ENCODE assay signal across 9 mouse cellular contexts in genomic region chr11:94732773-94733172, GRCm38 (mm10). TPM values are rescaled to one million over a fixed set of nuclear protein-coding genes. Genes with fewer than 3 reads are reported as not detected.
DNase-seq lines count a peak whose midpoint lies in the region; ATAC-seq and TF ChIP-seq lines count a peak whose summit lies in the region.
"Had no signal": no experiment of that assay in that cellular context is flagged by ENCODE, and none has a peak within 500 bp of the region (broad histone marks: within the 10 kb centered on the region; RNA-seq: fewer than 3 reads in every experiment).

No protein-coding gene starts in this region.

- intact Hi-C loops in gastrocnemius, adult 2 months (cut with DNase I) = loop anchor here (10.0 kb wide), 1 partner anchor 52 kb away; the partner anchor contains the start of gene Tmem92

- peak; percentile 41 for TF ChIP-seq CTCF in gastrocnemius, adult 2 months (IDR thresholded peaks at IDR 0.05)

- H3K4me3 ChIP-seq in gastrocnemius, adult 2 months = no peak overlapping the region

- no peak for ATAC-seq in inflammation-experienced regulatory T-cells, adult 6 months

- DNase-seq in gastrocnemius, adult 2 months = no peak
- DNase-seq in gastrocnemius, postnatal 4 days (ENCODE audit: low spot score in 2 of 2) = no peak
- peak; percentile 29 for DNase-seq in 416B (ENCODE audit: low read depth)
- DNase-seq in adrenal gland, adult 2 months = peak; percentile 64
- peak; percentile 51 to 54 for DNase-seq in kidney, adult 8-10 months
- DNase-seq in retina, embryonic 14.5 days (ENCODE audit: low spot score) = peak; percentile 47
- no peak for DNase-seq in cerebellum, postnatal 4 days (ENCODE audit: low spot score in 2 of 2)

- H3K27ac ChIP-seq in gastrocnemius, adult 2 months = no peak overlapping the region

RNA-seq across cellular contexts. Expression of gene Cdc34b, which starts 8.8 kb away (rescaled TPM):
- 1 to 10 TPM in 1 of 2 experiments, under 1 TPM in 1; 0.82 to 1.3 TPM for total RNA-seq in gastrocnemius, adult 2 months (2021)
- 1 to 10 TPM in 1 of 2 experiments, under 1 TPM in 1; 0.98 to 1.3 TPM for total RNA-seq in gastrocnemius, postnatal 4 days (2021)
- total RNA-seq in adrenal gland, adult 2 months (2021) = under 1 TPM; 0.31 to 0.40 TPM
- polyA plus RNA-seq in adrenal gland, adult 2 months (2012; rRNA removed) = 0.10 and 0.55 TPM in 2 replicates
- under 1 TPM in 1 of 3 experiments, not detected in 2; 0.42 TPM for polyA plus RNA-seq in inflammation-experienced regulatory T-cells, adult 6 months (2017; shearing (Covaris generic))

RNA-seq across cellular contexts. Expression of gene Gm11541, which starts 28.5 kb away (rescaled TPM):
- not detected for total RNA-seq in gastrocnemius, adult 2 months (2021)
- total RNA-seq in gastrocnemius, postnatal 4 days (2021) = not detected
- total RNA-seq in adrenal gland, adult 2 months (2021) = not detected
- polyA plus RNA-seq in adrenal gland, adult 2 months (2012; rRNA removed) = not detected in 2 replicates
- not detected for polyA plus RNA-seq in inflammation-experienced regulatory T-cells, adult 6 months (2017; shearing (Covaris generic))
- total RNA-seq: left cerebral cortex, postnatal 14 days had no signal

RNA-seq across cellular contexts. Expression of gene Tmem92, which starts 49.7 kb away (rescaled TPM):
- not detected for total RNA-seq in gastrocnemius, adult 2 months (2021)
- not detected for total RNA-seq in gastrocnemius, postnatal 4 days (2021)
- total RNA-seq in adrenal gland, adult 2 months (2021) = not detected
- not detected in 2 replicates for polyA plus RNA-seq in adrenal gland, adult 2 months (2012; rRNA removed)
- polyA plus RNA-seq in inflammation-experienced regulatory T-cells, adult 6 months (2017; shearing (Covaris generic)) = not detected
- total RNA-seq: left cerebral cortex, postnatal 14 days had no signal

RNA-seq across cellular contexts. Expression of gene Xylt2, which starts 55.5 kb away (rescaled TPM):
- 1 to 10 TPM; 3.6 to 3.9 TPM for total RNA-seq in gastrocnemius, adult 2 months (2021)
- total RNA-seq in gastrocnemius, postnatal 4 days (2021) = 10 to 100 TPM; 17.4 to 18.6 TPM
- 10 to 100 TPM; 11.5 to 19.0 TPM for total RNA-seq in adrenal gland, adult 2 months (2021)
- polyA plus RNA-seq in adrenal gland, adult 2 months (2012; rRNA removed) = 51.7 and 60.4 TPM in 2 replicates
- 1 to 10 TPM; 3.2 to 7.4 (median 7.0) TPM for polyA plus RNA-seq in inflammation-experienced regulatory T-cells, adult 6 months (2017; shearing (Covaris generic))

Comparison
In these comparisons a context has a peak if more than half of its experiments do, and no peak if none do; other contexts are left out.
1. DNase-seq: peak in 416B (single experiment), adrenal gland, adult 2 months (single experiment), kidney, adult 8-10 months (2 of 2) and retina, embryonic 14.5 days (single experiment); none in gastrocnemius, adult 2 months (single experiment), gastrocnemius, postnatal 4 days (0 of 2) and cerebellum, postnatal 4 days (0 of 2).